Mouse (Mus musculus) splenic B cell, adult 2 months (primary cell): Measurements from ENCODE around the gene Kcnma1.

ENCODE experiments used
- DNase-seq: peaks from one replicate; pipeline ENCODE4 v3.0.0-alpha.2; 2011; ENCODE audit warnings: low read depth, low spot score
- H3K27me3 ChIP-seq: 2 replicates; pipeline ENCODE4 v1.6.1; 2012; ENCODE audit warnings: mild to moderate bottlenecking, low read length, moderate library complexity, mixed read lengths; ENCODE audit not compliant: control insufficient read depth, poor library complexity, insufficient read depth, severe bottlenecking
- H3K36me3 ChIP-seq: 2 replicates; pipeline ENCODE4 v1.6.1; 2012; ENCODE audit warnings: mild to moderate bottlenecking, low read length, moderate library complexity, mixed read lengths; ENCODE audit not compliant: control insufficient read depth, poor library complexity, insufficient read depth, severe bottlenecking

Kcnma1 gene

DNA sequence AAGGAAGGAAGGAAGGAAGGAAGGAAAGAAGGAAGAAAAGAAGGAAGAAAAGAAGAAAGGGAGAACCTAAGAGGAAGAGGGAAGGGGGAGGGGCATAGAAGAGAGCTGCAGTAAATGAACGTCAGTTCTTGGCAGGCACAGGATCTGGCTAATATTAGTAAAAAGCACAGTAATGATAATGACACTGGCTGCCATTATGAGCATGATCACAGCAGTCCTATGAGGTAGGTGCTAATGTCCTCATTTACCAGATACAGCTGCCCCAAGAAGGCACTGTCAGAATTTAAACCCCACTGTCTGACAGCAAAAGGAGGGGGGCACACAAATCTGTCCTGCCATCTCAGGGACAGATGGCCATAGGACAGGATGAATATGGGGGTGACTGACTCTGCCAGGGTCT, 205.2 kb downstream of the Kcnma1 start:
- H3K27me3 ChIP-seq = no peaks in the 10 kb centered on the region
- no peaks in the 10 kb centered on the region for H3K36me3 ChIP-seq
- no peak for DNase-seq

DNA sequence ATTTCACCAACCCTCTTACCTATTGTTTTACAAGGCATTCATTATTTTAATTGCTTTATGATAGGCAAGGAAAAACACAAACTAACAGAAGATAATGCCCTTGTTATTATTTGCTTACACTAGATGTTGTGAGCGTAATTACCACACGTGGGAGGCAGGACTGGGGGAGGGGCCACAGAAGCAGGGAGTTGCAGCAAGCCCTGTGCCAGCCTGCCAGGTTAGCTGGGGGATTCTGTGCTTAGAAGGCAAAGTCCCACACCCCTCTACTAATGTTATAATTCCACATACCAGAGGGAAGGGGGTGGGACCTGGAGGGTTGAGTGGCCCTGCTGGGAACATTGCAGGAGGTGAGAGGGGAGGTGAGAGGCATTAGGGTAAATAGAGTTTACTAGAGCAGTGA, 207.9 kb downstream of the Kcnma1 start:
- H3K27me3 ChIP-seq = no peaks in the 10 kb centered on the region
- no peaks in the 10 kb centered on the region for H3K36me3 ChIP-seq
- DNase-seq = no peak

DNA sequence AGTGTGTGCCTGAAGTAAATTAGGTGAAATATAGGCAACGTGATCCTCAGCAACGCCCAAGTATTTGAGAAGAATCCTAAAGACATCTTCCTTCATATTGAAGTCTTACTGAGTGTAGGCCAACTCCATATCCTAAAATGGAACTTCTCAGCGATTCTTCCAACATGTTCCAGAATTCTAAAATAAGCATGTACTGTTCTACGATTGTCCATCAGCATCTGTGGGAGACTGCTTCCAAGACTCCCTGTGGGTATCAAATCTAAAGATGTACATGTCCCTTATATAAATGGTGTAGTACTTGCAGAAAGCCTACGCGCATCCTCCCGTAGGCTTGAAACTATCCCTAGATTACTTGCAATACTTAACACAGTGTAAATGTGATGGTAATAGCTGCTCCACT, 217.4 kb downstream of the Kcnma1 start:
- Histone ChIP-seq H3K36me3 (no peaks in the 10 kb centered on the region), H3K27me3 (no peaks in the 10 kb centered on the region)
- no peak for DNase-seq

DNA sequence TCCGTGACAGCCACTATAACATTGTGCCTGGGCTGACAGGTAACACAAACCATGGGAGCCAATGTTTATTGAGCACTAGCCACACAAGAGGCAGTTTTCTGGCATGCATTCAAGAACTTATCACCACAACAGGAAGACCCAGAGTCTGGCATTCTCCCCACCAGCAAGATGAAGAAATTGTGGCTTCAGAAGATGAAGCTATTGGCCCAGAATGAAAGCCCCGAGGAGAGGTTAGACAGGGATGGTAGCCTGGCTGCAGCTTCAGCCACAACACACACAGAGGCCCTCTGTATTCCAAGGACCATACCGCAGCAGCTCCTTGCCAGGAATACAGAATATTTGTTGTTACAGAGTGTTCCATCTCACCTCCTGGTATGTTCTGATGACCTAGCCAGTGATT, 221.6 kb downstream of the Kcnma1 start:
- Histone ChIP-seq H3K27me3 (no peaks in the 10 kb centered on the region), H3K36me3 (no peaks in the 10 kb centered on the region)
- DNase-seq = no peak

DNA sequence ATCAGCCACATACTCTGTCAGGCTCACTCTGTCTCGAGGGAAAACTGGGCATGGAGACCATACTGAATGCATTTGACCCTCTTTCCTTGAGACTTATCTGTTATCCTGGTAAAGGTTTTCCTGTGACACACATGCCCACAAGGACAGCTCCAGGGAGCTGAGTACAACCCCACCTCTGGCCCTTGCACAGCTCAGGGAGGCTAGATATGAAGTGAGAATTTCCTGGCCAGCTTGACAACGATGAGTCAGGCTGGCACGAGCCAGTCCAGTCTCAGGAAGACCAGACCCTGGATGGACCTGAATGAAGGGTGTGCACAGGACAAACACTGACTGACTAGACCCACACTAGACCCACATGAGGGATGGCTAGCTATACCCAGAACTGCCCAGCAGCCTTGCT, 222.2 kb downstream of the Kcnma1 start:
- H3K36me3 ChIP-seq = no peaks in the 10 kb centered on the region
- H3K27me3 ChIP-seq = no peaks in the 10 kb centered on the region
- DNase-seq = no peak

DNA sequence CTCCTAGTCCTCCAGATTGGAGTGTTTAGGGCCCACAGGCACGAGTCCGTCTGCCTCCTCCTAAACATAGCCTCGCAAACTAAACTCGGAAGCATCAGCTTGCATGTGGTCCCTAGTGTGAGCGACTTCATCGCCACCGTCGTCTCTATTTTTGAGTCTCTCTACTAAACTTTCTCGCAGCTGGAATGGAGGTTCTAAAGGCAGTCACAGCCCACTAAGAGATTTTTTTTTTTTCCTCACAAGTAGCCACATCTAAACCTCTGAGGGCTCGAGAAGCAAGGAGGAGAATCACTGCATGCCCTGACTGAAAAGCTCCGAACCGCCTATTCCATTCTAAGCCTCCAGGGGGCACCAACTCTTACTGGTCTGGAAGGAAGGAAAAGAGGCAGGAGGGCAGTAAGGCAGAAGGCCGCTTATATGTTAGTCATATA, 223.0 kb downstream of the Kcnma1 start:
- DNase-seq = no peak
- H3K36me3 ChIP-seq = no peaks in the 10 kb centered on the region

DNA sequence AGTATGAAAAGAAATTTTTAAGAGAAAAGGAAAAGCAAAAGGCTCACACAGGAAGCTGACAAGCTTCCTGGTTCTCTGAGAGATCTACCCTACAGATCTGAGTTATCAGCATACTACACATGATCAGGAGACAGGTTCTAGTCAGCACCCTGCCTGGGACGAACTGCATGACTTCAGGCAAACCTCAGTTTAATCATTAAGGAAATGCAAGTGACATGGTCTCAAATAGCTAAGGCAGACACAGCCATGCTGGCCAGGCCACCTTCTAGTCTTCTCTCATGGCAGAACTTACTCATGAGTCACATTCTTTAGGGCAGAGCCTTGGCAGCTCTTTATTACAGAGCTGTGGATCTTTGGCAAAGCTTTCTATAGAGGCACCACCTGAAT, 227.6 kb downstream of the Kcnma1 start:
- H3K36me3 ChIP-seq = no peaks in the 10 kb centered on the region
- H3K27me3 ChIP-seq = no peaks in the 10 kb centered on the region
- no peak for DNase-seq

More for the DNA sequence above, 223.0 kb downstream of the Kcnma1 start:
- H3K27me3 ChIP-seq = no peaks in the 10 kb centered on the region

DNA sequence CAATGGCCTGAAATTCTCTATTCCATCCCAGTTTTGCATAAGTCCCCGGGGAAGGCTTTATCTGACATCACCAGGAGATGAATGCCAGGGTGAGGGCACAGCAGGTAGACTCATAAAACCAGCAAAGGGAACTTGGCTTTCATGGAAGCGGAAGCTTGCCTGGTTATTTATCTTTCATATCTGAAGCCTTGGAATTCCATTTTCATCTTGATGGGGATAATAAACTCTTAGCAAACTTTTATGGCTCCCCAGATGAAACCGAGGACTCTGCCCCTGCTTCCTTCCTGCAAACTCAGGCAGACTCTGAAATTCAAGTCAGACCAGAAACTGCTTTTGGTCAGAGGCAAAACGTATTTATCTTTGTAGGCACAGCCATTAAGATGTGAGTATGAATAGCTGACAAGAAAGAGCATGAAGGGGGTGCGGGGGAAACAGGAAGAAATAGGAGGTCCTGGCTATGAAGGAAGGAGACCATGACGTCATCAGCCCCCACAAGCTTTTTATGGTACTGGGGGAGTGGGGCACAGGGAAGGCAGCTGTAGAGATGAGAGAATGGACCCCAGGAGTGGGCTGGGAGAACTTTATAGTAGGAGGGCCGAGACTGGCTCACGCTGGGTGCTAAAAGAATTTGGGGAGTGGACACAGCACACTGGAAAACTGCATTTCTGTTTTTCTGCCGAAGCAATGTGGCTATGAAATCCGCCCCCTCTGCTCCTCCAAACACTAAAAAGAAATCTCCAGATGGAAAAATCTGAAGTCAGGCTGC, 228.2 kb downstream of the Kcnma1 start:
- no peaks in the 10 kb centered on the region for H3K36me3 ChIP-seq
- H3K27me3 ChIP-seq = no peaks in the 10 kb centered on the region
- DNase-seq = no peak

DNA sequence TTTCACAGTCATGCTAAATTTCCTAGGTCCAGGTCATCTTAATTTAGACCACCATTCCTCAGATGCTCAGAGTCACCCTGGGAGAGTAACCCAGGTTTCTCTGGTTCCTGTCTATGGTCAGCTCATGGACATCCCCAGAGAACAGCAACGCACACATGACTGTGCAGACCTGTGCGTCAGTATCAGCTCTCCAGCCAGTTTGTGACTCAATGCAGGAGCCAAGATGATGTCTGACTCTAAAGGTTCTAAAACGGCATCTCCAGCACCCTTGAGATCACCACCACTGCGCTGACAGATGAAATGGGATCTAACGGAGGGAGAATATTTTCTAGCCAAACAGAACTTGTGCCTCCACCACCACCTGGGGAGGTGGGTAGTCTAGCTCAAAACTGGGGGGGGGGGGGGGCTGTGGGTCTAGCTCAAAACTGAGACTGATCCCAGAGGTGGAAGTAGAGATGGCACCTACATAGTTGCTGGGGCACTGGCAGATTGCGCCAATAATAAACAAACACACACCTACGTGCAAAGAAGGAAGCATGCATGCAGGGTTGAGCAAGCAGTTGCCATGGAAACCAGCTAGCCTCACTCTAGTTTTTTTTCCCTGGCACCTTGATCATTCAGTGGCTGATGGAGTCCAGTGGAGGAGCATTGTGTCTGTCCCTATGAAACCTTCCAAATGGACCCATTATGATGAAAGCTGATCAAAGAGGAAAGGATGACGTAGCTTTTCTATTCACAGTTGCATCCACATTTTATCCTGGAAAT, 231.3 kb downstream of the Kcnma1 start:
- no peaks in the 10 kb centered on the region for H3K27me3 ChIP-seq
- no peaks in the 10 kb centered on the region for H3K36me3 ChIP-seq
- no peak for DNase-seq

DNA sequence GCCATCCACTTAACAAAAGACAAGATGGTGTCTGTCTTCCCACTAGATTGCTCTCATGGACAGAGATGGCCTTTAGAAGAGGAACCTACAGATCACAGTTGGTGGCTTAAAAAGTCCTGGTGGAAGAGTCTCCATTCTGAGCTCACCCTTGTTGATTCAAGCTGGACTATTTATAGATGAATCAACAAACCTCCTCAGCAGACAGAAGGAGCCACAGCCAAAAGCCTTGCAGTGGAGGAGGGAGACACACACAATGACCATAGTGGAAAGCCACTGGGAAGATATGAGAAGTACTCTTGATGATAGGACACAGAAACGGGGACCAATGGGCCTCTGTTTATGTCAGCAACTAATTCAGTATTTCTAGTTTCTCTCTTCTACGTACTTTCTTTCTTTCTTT, 239.7 kb downstream of the Kcnma1 start:
- no peaks in the 10 kb centered on the region for H3K27me3 ChIP-seq
- DNase-seq = no peak
- H3K36me3 ChIP-seq = no peaks in the 10 kb centered on the region

DNA sequence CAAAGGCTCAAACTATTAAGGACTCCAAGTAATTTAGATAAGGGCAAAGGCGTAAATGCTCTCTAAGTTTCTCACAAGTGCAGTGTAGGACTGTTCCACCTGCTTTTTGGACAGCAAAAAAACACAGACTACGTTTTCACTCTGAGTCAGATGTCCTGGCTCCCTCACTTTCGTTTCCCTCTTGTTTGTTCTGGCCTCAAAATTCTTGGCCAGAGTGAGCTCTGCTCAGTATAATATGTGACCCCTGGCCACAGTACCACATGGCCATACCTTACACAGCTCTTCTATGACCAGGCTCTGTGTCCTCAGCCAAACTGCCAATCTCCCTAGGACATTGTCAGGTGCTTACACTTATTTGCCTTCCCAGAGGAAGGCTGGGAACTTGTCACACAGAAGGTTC, 241.6 kb downstream of the Kcnma1 start:
- Histone ChIP-seq H3K36me3 (no peaks in the 10 kb centered on the region), H3K27me3 (no peaks in the 10 kb centered on the region)
- DNase-seq = no peak

DNA sequence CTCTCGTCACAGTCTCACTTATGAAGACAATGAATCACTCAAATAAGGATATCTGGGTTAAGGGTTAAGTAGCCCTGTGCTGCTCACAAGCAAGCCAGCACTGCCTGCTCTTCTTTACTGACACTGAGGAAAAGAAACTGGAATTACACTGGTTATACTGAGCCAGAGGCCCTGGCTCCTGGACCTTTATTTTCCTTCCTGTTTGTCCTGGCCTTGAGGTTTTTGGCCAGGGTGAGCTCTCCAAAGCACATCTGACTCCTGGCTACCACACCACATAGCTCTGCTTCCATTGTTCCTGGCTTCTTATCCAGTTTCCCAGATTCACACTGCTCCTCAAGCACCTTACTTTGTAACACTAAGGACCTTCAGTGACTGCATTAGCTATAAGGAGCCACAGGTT, 242.5 kb downstream of the Kcnma1 start:
- H3K27me3 ChIP-seq = no peaks in the 10 kb centered on the region

DNA sequence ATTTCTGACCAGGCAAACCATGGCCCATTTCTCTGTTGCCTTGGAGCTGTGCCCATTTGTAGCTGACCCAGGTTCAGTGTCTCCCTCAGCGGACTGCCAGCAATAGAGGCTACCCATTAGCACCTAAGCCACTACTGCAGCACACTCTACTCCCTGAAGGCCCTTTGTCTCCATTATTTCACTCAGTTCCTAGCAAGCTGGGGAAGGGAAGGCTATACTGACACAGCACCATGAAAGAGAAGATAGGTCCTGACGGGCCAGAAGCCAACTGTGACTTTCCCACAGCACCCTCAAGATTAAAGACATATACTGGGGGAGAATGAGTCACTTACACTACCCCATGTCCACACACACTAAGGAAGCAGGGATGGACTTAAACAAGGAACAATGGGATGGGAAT, 251.8 kb downstream of the Kcnma1 start:
- no peaks in the 10 kb centered on the region for H3K27me3 ChIP-seq
- no peaks in the 10 kb centered on the region for H3K36me3 ChIP-seq
- no peak for DNase-seq

More for the DNA sequence above, 242.5 kb downstream of the Kcnma1 start:
- no peak for DNase-seq
- H3K36me3 ChIP-seq = no peaks in the 10 kb centered on the region

DNA sequence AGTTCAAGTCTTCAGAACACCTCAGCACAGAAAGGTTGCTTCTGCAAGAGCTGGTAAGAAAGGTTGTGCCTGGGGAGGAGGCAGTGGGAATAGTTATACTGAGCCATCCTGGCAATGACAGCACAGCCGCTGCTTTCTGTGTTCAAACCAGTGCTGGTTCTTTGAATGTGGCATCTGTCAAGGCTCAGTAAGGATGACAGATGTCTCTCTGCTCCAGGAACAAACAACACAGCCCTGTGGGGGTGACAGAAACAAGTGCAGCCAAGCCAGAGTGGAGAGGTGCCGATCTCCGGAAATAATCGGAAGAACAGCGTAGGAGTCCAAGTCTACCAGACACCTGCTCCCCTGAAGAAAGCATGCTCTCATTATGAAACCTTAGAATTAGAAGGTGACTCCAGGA, 254.7 kb downstream of the Kcnma1 start:
- DNase-seq = no peak
- H3K36me3 ChIP-seq = no peaks in the 10 kb centered on the region
- no peaks in the 10 kb centered on the region for H3K27me3 ChIP-seq

DNA sequence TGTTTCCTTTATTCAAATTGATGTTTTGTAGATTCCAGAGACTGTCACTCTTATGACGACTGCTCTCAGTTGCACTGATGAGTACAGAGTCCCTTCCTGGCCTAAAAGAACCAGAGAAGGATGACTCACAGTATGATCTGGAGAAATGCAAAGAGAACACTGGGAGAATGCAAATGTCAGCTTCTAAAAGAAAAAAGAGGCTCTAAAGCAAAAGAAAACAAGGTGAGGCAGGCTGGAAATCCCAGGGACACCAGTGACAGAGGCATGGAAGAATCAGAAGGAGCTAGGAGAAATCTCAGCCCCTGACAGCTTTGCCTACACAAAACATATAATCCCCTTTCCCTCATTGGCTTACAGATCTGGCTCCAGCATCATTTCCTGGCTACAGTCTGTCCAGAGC, 255.9 kb downstream of the Kcnma1 start:
- no peaks in the 10 kb centered on the region for H3K36me3 ChIP-seq
- DNase-seq = no peak

More for the DNA sequence above, 255.9 kb downstream of the Kcnma1 start:
- H3K27me3 ChIP-seq = no peaks in the 10 kb centered on the region
